Mouse (Mus musculus) neutrophil, adult 65 days (primary cell): ENCODE data around the gene Calb2. TPM values are rescaled to one million over a fixed set of nuclear protein-coding genes. Genes with fewer than 3 reads are reported as not detected.

ENCODE experiments used
- total RNA-seq: library from RNA; stranded (reverse); gene quantifications from 2 replicates; pipeline ENCODE4 v1.2.4, GENCODE M21; 2023

Calb2 gene
- not detected in 2 replicates for total RNA-seq

DNA sequence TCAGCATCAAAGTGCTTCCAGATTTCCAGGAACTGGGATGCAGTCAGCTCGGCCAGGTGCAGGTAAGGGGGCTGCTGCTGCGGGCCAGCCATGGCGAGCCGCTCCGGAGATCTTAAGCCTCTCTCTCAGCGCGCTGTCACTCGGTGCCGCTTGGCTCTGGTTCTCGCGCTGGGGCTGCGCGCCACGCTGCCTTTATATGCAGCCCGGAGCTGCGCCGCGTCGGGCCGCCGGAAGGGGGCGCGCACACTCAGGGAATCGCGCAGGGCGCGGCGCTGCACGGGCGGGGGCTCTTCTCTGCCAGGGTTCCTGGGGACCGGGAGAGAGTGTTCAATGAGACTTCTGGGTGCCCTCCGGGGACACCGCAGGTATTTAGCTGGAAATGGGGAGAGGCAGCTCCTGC is at the start of gene Calb2:
TSS of gene Calb2 (minus strand) at position 165 of the 400 bp plus-strand sequence.

DNA sequence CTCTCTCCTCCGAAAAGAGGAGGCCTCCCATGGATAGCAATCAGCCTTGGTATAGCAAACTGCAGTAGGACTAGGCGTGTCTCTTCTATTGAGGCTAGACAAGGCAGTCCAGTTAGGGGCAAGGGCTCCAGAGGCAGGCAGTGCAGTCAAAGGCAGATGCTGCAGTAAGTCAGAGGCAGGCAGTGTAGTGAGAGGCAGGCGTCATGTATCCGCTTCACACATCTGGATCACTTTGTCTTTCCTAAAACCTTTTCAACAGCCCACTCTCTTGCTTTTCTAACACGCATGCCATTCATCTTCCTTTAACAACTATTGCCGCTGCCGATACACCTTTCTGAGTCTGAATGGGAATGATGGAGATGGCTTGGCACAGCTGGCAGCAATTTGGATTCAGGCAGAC is 47.4 kb upstream of the Calb2 start, which contains the start of gene Cmtr2:
TSS of gene Cmtr2 (plus strand) at position 301 of the 400 bp plus-strand sequence.

DNA sequence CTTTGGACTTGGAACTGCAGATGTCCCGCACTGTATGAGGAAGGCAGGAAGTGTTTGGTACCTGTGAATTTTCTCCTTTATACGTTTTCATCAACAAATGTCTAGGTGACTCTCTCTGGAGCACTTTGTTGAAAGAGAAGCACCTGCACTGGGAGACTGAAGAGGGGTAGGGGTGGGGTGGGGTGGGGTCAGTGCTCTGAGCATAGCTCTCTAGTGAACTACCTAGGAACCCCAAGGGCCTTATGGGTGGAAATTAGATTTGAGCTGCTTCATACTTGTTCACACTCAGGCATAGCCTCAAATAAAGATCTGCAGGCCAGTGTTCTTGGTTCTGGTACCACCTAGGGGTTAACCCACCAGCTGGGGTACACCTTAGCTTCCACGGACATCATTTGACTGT is 65.4 kb downstream of the Calb2 start, which contains the start of gene Gm17720:
TSS of gene Gm17720 (minus strand) at position 101 of the 400 bp plus-strand sequence.

DNA sequence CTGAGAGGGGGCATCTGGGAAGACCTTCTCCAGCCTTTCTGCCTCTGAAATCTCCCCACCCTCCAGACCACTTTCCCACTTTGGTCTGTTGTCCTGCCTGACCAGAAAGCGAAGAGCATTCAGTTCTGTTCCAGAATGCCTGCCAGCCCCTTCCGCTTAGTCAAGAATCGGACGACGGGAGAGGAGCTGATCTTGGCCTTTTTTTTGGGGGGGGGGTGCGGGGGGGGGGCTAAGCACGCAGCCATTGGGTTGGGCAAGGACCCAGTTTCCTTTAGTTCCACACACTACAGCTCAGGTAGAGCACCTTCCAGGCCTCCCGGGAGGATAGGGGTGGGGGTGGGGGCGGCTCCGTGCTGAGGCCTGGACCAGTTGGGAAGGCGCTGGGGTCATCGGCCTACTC is 67.1 kb downstream of the Calb2 start, which contains the start of gene Gm21964:
TSS of gene Gm21964 (plus strand) at position 301 of the 400 bp plus-strand sequence.

Other genes with a start within 250 kb of the Calb2 start
- not detected in 2 replicates for gene Marveld3, start 206.0 kb downstream of the Calb2 start, total RNA-seq
- gene Tat, start 177.8 kb downstream of the Calb2 start, total RNA-seq = not detected in 2 replicates
- not detected in 2 replicates for gene Chst4, start 128.5 kb downstream of the Calb2 start, total RNA-seq
- gene Zfp612, start 88.5 kb downstream of the Calb2 start, total RNA-seq = 0.11 TPM in 1 of 2 replicates, not detected in the other
- not detected in 2 replicates for gene Gm21964, start 67.0 kb downstream of the Calb2 start, total RNA-seq
- not detected in 2 replicates for gene Gm17720, start 65.5 kb downstream of the Calb2 start, total RNA-seq
- 1.5 and 2.8 TPM in 2 replicates for gene Cmtr2, start 47.5 kb upstream of the Calb2 start, total RNA-seq
- gene Hydin, start 98.8 kb upstream of the Calb2 start, total RNA-seq = not detected in 2 replicates